Mouse (Mus musculus): Measurements from ENCODE around the gene Mfap3. TPM values are rescaled to one million over a fixed set of nuclear protein-coding genes. Genes with fewer than 3 reads are reported as not detected.

The Mfap3 gene
- polyA plus RNA-seq, 1 experiment from 2014 or later = 39.0 TPM

GRCm38 (mm10) chr11:57523418-57523817, 5.0 kb downstream of the Mfap3 start:
- Histone ChIP-seq H3K4me1 (ENCODE audit: control insufficient read depth, insufficient read depth, low read length) (0 out of 2 replicates have a peak, but pooled peaks cover 2% of the 10 kb centered on the region), H3K27ac (ENCODE audit: low read length) (no peak overlapping the region), H3K27me3 (ENCODE audit: control insufficient read depth, insufficient read depth, low read length) (no peaks in the 10 kb centered on the region), H3K4me3 (replicated peaks; ENCODE audit: low read length) (no peak overlapping the region), H3K9ac (ENCODE audit: low read length) (no peak overlapping the region), H3K9me3 (replicated peaks; ENCODE audit: control insufficient read depth, low read length) (no peaks in the 10 kb centered on the region), H3K36me3 (ENCODE audit: control insufficient read depth, insufficient read depth, low read length) (no peaks in the 10 kb centered on the region), H3K4me2 (ENCODE audit: low read depth, low read length) (no peak overlapping the region)
- 72% methylated on average over 3 of the region's 3 CpGs for WGBS
- ATAC-seq (ENCODE audit: insufficient read depth, low FRiP score) = no peak

- Histone ChIP-seq H3K9me3 (replicated peaks; ENCODE audit: control insufficient read depth, low read length) (no peaks in the 10 kb centered on the region), H3K27me3 (ENCODE audit: control insufficient read depth, insufficient read depth, low read length) (no peaks in the 10 kb centered on the region), H3K4me2 (ENCODE audit: low read depth, low read length) (no peak overlapping the region), H3K27ac (ENCODE audit: low read length) (no peak overlapping the region), H3K36me3 (ENCODE audit: control insufficient read depth, insufficient read depth, low read length) (0 out of 2 replicates have a peak, but pooled peaks cover under 1% of the 10 kb centered on the region), H3K4me1 (ENCODE audit: control insufficient read depth, insufficient read depth, low read length) (no peaks in the 10 kb centered on the region), H3K4me3 (replicated peaks; ENCODE audit: low read length) (no peak overlapping the region), H3K9ac (ENCODE audit: low read length) (no peak overlapping the region)
- ATAC-seq (ENCODE audit: insufficient read depth, low FRiP score) = no peak
These were observed 6.1 kb downstream of the Mfap3 start for GRCm38 (mm10) chr11:57524597-57524996.

- no peak for ATAC-seq (ENCODE audit: insufficient read depth, low FRiP score)
- Histone ChIP-seq H3K27me3 (ENCODE audit: control insufficient read depth, insufficient read depth, low read length) (no peaks in the 10 kb centered on the region), H3K4me1 (ENCODE audit: control insufficient read depth, insufficient read depth, low read length) (no peaks in the 10 kb centered on the region), H3K9ac (ENCODE audit: low read length) (no peak overlapping the region), H3K36me3 (ENCODE audit: control insufficient read depth, insufficient read depth, low read length) (peaks cover 7% of the 10 kb centered on the region), H3K4me3 (replicated peaks; ENCODE audit: low read length) (no peak overlapping the region), H3K4me2 (ENCODE audit: low read depth, low read length) (no peak overlapping the region), H3K9me3 (replicated peaks; ENCODE audit: control insufficient read depth, low read length) (no peaks in the 10 kb centered on the region), H3K27ac (ENCODE audit: low read length) (no peak overlapping the region)
- WGBS = 83% methylated on average over 3 of the region's 3 CpGs
These were observed 7.4 kb downstream of the Mfap3 start for GRCm38 (mm10) chr11:57525900-57526299.

- no peak overlapping the region for H3K9ac ChIP-seq (ENCODE audit: low read length)
- H3K36me3 ChIP-seq (ENCODE audit: control insufficient read depth, insufficient read depth, low read length) = peaks cover 7% of the 10 kb centered on the region
- no peaks in the 10 kb centered on the region for H3K27me3 ChIP-seq (ENCODE audit: control insufficient read depth, insufficient read depth, low read length)
- WGBS = 81% methylated on average over 4 of the region's 4 CpGs
- H3K27ac ChIP-seq (ENCODE audit: low read length) = no peak overlapping the region
- no peak overlapping the region for H3K4me2 ChIP-seq (ENCODE audit: low read depth, low read length)
- no peaks in the 10 kb centered on the region for H3K9me3 ChIP-seq (replicated peaks; ENCODE audit: control insufficient read depth, low read length)
- no peak for ATAC-seq (ENCODE audit: insufficient read depth, low FRiP score)
- H3K4me3 ChIP-seq (replicated peaks; ENCODE audit: low read length) = no peak overlapping the region
- no peaks in the 10 kb centered on the region for H3K4me1 ChIP-seq (ENCODE audit: control insufficient read depth, insufficient read depth, low read length)
These were observed 9.0 kb downstream of the Mfap3 start for GRCm38 (mm10) chr11:57527506-57527905.

DNA sequence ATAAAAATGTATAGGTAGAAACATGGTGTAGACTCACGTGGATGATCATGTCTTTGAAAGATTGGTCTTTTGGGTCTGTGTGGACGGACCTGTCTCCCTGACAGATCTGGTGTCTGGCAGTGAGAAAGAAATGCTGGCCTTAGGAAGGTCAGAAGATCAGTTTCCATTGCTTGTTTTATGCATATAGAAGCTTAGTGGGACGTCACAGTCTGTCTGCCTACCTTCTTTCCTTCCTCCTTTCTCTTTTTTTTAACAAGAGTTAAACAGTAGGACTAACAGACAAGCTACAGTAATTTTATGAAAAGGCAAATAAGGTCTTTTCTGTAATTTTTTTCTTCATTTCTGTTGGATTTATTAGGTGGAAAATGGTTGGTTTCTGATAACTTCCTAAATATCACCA, 10.6 kb downstream of the Mfap3 start:
- Histone ChIP-seq H3K9ac (ENCODE audit: low read length) (no peak overlapping the region), H3K27ac (ENCODE audit: low read length) (no peak overlapping the region), H3K4me2 (ENCODE audit: low read depth, low read length) (no peak overlapping the region), H3K27me3 (ENCODE audit: control insufficient read depth, insufficient read depth, low read length) (no peaks in the 10 kb centered on the region), H3K36me3 (ENCODE audit: control insufficient read depth, insufficient read depth, low read length) (peaks cover 11% of the 10 kb centered on the region), H3K4me3 (replicated peaks; ENCODE audit: low read length) (no peak overlapping the region), H3K9me3 (replicated peaks; ENCODE audit: control insufficient read depth, low read length) (no peaks in the 10 kb centered on the region), H3K4me1 (ENCODE audit: control insufficient read depth, insufficient read depth, low read length) (no peaks in the 10 kb centered on the region)
- no peak for ATAC-seq (ENCODE audit: insufficient read depth, low FRiP score)
- WGBS = 82% methylated on average over 3 of the region's 3 CpGs

- no peaks in the 10 kb centered on the region for H3K27me3 ChIP-seq (ENCODE audit: control insufficient read depth, insufficient read depth, low read length)
- H3K36me3 ChIP-seq (ENCODE audit: control insufficient read depth, insufficient read depth, low read length) = peaks cover 11% of the 10 kb centered on the region
- WGBS = 54% methylated on average over 11 of the region's 11 CpGs
- no peak overlapping the region for H3K4me2 ChIP-seq (ENCODE audit: low read depth, low read length)
- no peaks in the 10 kb centered on the region for H3K4me1 ChIP-seq (ENCODE audit: control insufficient read depth, insufficient read depth, low read length)
- peak overlapping the region; percentile 33; the same call in 1 of the 2 replicates for H3K27ac ChIP-seq (ENCODE audit: low read length)
- H3K4me3 ChIP-seq (replicated peaks; ENCODE audit: low read length) = no peak overlapping the region
- no peak overlapping the region for H3K9ac ChIP-seq (ENCODE audit: low read length)
- no peaks in the 10 kb centered on the region for H3K9me3 ChIP-seq (replicated peaks; ENCODE audit: control insufficient read depth, low read length)
- no peak for ATAC-seq (ENCODE audit: insufficient read depth, low FRiP score)
These were observed 13.0 kb downstream of the Mfap3 start for GRCm38 (mm10) chr11:57531300-57531950.

- no peak overlapping the region for H3K9ac ChIP-seq (ENCODE audit: low read length)
- H3K36me3 ChIP-seq (ENCODE audit: control insufficient read depth, insufficient read depth, low read length) = peaks cover 11% of the 10 kb centered on the region
- H3K27me3 ChIP-seq (ENCODE audit: control insufficient read depth, insufficient read depth, low read length) = no peaks in the 10 kb centered on the region
- H3K4me2 ChIP-seq (ENCODE audit: low read depth, low read length) = no peak overlapping the region
- ATAC-seq (ENCODE audit: insufficient read depth, low FRiP score) = no peak
- whole genome bisulfite sequencing = 80% methylated on average over 4 of the region's 4 CpGs
- no peak overlapping the region for H3K27ac ChIP-seq (ENCODE audit: low read length)
- H3K4me3 ChIP-seq (replicated peaks; ENCODE audit: low read length) = no peak overlapping the region
- no peaks in the 10 kb centered on the region for H3K9me3 ChIP-seq (replicated peaks; ENCODE audit: control insufficient read depth, low read length)
- no peaks in the 10 kb centered on the region for H3K4me1 ChIP-seq (ENCODE audit: control insufficient read depth, insufficient read depth, low read length)
These were observed 13.8 kb downstream of the Mfap3 start for GRCm38 (mm10) chr11:57532306-57532705.

DNA sequence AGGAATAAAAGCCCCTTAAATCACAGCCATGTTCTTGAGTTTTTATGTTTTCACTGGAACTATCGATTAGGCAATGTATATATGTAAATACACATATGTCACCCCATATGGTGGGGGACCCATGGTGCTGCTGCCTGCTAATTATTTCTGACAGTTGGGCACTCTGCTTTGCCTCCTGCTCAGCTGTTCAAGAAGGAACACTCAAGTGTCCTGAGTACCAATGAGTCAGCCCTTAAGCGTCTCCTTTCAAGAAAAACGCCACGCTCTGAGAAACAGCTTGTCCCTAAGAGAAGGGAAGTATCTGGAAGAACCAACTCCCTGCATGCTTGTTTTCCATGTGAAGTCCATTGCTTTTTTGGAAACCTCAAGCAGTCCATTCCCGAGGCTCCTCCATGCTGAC, 17.4 kb downstream of the Mfap3 start:
- Histone ChIP-seq H3K4me2 (ENCODE audit: low read depth, low read length) (no peak overlapping the region), H3K4me3 (replicated peaks; ENCODE audit: low read length) (no peak overlapping the region), H3K36me3 (ENCODE audit: control insufficient read depth, insufficient read depth, low read length) (peaks cover 4% of the 10 kb centered on the region; the same call in 1 of the 2 replicates), H3K27ac (ENCODE audit: low read length) (no peak overlapping the region), H3K27me3 (ENCODE audit: control insufficient read depth, insufficient read depth, low read length) (no peaks in the 10 kb centered on the region), H3K4me1 (ENCODE audit: control insufficient read depth, insufficient read depth, low read length) (no peaks in the 10 kb centered on the region), H3K9me3 (replicated peaks; ENCODE audit: control insufficient read depth, low read length) (no peaks in the 10 kb centered on the region), H3K9ac (ENCODE audit: low read length) (no peak overlapping the region)
- no peak for ATAC-seq (ENCODE audit: insufficient read depth, low FRiP score)
- 91% methylated on average over 5 of the region's 5 CpGs for WGBS

DNA sequence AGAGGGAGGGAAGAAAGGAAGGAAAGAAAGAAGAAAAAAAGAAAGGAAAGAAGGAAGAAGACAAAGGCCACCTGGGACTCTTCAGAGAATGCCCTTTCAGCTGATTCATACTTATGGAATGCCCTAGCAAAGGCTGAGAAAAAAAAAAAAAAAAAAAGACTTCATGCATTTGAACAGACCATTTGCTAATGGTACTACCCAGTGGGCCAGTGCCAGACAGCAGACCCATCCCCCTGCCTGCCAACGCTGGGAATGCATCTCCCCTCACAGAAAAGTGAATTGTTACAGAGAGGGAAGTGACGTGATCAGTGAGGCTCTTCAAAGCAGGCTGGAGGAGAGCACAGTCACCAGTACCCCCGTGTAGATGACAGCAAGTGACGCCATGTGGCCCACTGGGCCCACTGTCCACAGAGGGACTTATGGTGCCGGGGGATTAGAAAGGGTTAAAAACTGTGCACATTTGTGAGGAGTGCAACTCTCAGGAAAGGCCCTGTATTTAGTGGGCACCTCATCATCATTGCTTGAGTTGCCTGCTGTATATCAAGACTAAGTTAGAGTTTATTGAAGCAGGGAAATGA, 21.5 kb downstream of the Mfap3 start:
- Histone ChIP-seq H3K4me2 (ENCODE audit: low read depth, low read length) (no peak overlapping the region), H3K4me1 (ENCODE audit: control insufficient read depth, insufficient read depth, low read length) (no peaks in the 10 kb centered on the region)
- WGBS = 76% methylated on average over 5 of the region's 5 CpGs

More for the DNA sequence above, 21.5 kb downstream of the Mfap3 start:
- Histone ChIP-seq H3K36me3 (ENCODE audit: control insufficient read depth, insufficient read depth, low read length) (no peaks in the 10 kb centered on the region), H3K27ac (ENCODE audit: low read length) (no peak overlapping the region), H3K9ac (ENCODE audit: low read length) (no peak overlapping the region), H3K4me3 (replicated peaks; ENCODE audit: low read length) (no peak overlapping the region), H3K27me3 (ENCODE audit: control insufficient read depth, insufficient read depth, low read length) (no peaks in the 10 kb centered on the region), H3K9me3 (replicated peaks; ENCODE audit: control insufficient read depth, low read length) (no peaks in the 10 kb centered on the region)
- ATAC-seq (ENCODE audit: insufficient read depth, low FRiP score) = no peak
